Mouse (Mus musculus): ENCODE results near the gene Chrne.
"Not testable (repeated sequence)": the region's sequence is repeated elsewhere in the genome, so short reads cannot be mapped to it uniquely, and the experiment has no call there.

Chrne gene

GRCm38 (mm10) chr11:70585457-70585856, 33.6 kb downstream of the Chrne start:
- peak in 1 of 2 experiments; percentile 63 for DNase-seq (ENCODE audit: low spot score in 2 of 2)

DNA sequence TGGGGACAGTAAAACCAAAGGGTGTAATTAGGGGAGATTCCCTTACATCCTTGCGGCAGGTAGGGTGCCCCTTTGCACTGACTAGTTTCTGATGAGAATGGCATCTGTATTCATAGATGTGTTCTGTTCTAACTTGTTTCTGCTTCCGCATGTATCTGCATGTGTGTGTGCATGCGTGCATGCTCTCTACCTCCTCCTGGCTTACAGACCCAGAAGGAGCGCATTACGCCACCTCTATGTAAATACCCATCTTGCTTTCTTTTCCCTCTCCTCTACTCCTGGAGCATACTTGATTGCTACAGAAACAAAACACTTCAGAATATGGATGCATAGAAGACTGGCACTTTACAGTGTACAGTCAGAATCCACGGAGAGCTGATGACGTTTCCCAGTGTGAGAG, 35.2 kb downstream of the Chrne start:
- DNase-seq (ENCODE audit: low spot score in 2 of 2) = no peak

GRCm38 (mm10) chr11:70583022-70583714, 35.8 kb downstream of the Chrne start:
- DNase-seq (ENCODE audit: low spot score in 2 of 2) = no peak

- no peak for DNase-seq (ENCODE audit: low spot score in 2 of 2)
Observed at GRCm38 (mm10) chr11:70582196-70582595, 36.8 kb downstream of the Chrne start.

GRCm38 (mm10) chr11:70580921-70581320, 38.1 kb downstream of the Chrne start:
- DNase-seq (ENCODE audit: low spot score in 2 of 2) = no peak

- no peak for DNase-seq (ENCODE audit: low spot score in 2 of 2)
Observed at GRCm38 (mm10) chr11:70580358-70580720, 38.7 kb downstream of the Chrne start.

DNA sequence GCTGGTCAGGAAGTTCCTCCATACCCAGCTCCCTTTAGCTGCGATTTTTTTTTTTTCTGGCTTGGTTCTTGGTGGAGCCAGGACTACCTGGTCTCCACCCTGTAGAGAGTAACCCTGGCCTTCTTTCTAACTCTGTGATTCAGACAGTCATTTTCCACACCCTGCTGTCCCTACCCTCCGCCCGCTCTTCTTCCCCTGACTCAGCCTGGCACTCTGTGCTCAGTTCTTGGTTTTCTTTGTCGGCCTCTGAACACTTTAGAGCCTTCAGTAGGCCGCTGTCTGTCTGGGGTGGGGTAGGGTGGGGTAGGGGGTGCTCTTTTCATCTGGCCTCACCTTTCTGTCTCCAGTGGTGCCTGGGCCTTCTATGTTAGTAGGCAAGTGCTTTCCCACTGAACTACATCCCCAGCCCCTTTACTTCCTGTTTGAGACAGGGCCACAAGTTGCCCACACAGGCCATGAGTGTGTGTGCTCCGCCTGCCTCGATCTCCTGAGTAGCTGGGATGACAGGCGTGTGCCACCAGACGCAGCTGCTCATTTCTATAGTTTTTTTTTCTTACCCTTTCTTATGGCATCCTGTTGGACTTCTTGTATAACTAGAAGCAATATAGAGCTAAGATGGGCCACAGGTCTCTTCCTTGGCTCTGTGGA, 39.2 kb downstream of the Chrne start:
- DNase-seq (ENCODE audit: low spot score in 2 of 2) = no peak

DNA sequence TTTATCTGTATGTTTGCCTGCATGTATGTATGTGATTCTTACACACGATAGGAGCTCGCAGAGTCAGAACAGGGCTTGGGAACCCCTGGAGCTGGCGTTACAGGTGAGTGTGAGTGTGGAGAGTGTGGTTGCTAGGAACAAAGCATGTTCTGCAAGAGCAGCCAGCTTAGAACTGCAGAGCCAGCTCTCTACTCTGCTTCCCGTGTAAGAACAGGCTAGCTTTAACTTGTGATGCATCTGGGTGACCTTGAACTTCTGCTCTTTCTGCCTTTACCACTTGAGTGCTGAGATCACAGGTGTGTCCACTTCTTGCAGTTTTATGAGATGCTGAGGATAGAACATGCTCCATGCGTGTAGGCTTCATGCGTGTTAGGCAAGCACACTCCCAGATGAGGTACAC, 40.1 kb downstream of the Chrne start:
- DNase-seq (ENCODE audit: low spot score in 2 of 2) = no peak

DNA sequence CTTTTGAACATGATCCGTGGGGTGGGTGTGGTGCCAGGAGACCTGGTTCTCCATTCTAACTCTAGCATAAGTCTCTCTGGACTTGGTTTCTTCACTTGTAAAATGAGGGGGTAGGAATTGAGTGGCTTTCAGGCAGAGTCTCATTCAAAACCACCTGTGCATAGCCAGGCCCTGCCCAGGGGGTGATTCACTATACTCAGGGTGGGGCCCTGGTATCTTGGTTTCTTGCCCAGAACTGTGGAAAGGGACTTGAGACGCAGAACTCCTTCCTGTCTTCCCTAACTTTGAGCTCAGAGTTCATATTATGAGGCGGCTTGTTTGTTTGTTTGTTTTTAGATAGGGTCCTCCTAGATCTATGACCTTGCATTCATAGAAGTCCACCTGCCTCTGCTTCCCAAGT, 41.8 kb downstream of the Chrne start:
- no peak for DNase-seq (ENCODE audit: low spot score in 2 of 2)

DNA sequence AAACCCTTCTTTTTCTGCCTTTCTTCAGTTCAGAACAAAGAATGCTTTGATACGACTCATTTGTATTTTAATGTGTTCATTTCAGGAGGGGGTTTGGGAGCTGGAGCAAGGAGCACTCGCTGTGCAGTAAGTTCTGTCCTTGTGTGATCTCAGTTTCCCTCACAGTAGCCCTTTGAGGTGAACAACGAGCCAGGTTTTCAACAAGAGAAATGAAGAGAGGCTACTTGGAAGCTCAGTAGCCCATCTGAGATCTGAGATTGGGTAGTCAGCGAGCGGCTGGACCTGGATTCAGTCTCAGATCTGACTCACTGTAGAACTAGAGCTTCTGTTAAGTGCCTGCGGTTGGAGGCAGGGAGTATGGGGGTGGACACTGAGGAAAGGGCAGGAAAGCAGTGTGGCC, 45.1 kb downstream of the Chrne start:
- DNase-seq (ENCODE audit: low spot score in 2 of 2) = peak in 1 of 2 experiments; percentile 45

DNA sequence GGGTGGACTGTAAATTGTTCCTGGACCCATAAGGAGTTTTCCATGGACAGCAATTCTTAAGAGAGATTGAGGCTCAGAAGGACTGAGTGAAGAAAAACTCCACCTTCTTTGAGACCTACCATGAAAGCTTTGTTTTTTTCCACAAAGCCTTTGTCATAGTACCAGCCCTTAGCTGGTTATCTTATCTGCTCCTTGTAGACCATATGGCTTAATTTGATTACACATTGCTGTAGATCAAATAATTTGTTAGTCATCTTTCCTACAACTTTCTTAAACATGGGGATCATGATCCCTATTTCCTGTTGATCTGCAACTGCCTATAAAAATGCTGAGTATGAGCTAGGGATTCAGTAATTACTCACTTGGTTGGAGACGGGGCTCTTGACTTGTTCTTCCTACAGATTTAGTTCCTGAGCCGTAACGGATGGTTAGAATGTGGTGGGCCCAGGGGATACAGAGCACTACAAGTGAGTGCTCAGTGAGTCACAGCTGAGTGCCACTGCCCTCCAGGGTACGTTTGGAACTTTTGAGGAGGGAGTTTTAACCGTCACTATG, 46.6 kb downstream of the Chrne start:
- no peak for DNase-seq (ENCODE audit: low spot score in 2 of 2)

GRCm38 (mm10) chr11:70571641-70572040, 47.4 kb downstream of the Chrne start:
- DNase-seq (ENCODE audit: low spot score in 2 of 2) = no peak

DNA sequence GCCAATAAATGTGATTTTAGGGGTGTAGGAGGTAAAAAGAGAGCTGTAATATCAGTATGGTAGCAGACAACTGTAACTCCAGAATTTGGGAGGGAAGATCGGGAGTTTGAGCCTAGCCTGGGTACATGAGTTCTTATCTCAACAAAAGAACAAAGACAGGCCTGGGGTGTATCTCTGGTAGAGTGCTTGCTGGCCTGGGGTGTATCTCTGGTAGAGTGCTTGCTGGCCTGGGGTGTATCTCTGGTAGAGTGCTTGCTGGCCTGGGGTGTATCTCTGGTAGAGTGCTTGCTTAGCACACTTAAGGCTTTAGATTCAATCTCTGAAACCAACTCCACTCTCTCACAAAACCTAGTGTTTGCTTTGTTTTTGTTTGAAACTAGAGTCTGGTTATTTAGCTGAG, 48.4 kb downstream of the Chrne start:
- DNase-seq (ENCODE audit: low spot score in 2 of 2) = not testable (repeated sequence)

DNA sequence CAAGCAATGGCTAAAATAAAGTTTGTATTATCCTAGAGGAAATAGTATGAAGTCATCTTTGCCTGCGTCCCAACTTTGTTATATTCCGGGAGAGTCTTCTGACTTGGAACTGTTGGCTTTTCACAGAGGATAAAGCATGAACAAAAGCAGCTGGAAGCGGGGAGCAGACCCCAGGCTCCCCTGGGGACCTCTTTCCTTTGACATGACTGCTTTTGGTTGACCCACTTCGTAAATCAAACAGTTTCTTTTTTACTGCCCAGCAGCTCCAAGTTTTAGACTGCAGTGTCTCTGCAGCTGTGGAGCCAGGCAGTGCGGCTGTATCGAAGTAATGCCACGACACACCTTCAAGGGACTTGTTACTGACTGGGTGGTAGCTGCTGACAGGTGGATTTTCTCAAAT, 52.4 kb downstream of the Chrne start:
- no peak for DNase-seq (ENCODE audit: low spot score in 2 of 2)

Data from right cerebral cortex, postnatal 10 days (tissue).